Mouse (Mus musculus) stomach, embryonic 15.5 days (tissue): ENCODE measurements around the gene Pkn1. TPM values are rescaled to one million over a fixed set of nuclear protein-coding genes. Genes with fewer than 3 reads are reported as not detected.
A peak's percentile ranks its signal among the peaks of the same experiment; 100 is the strongest.

Source experiments
- ATAC-seq: fragments of 200-750 bp; cut with Nextera tagmentation; 2 replicates; pipeline ENCODE4 v1.8.0; 2017; ENCODE audit warnings: low read depth, moderate number of reproducible peaks, moderate TSS enrichment; ENCODE audit not compliant: insufficient read depth, low FRiP score
- H3K27ac ChIP-seq: fragments of 300-500 bp; sonication (generic); 2 replicates; pipeline ENCODE4 v1.5.1; 2015; ENCODE audit warnings: mild to moderate bottlenecking, inconsistent platforms
- H3K27me3 ChIP-seq: fragments of 300-500 bp; sonication (generic); replicated peaks from 2 replicates; pipeline ENCODE4 v1.6.1; 2015; ENCODE audit warnings: inconsistent platforms
- H3K36me3 ChIP-seq: fragments of 300-500 bp; sonication (generic); 2 replicates; pipeline ENCODE4 v1.6.1; 2015; ENCODE audit warnings: inconsistent platforms
- H3K4me1 ChIP-seq: fragments of 300-500 bp; sonication (generic); 2 replicates; pipeline ENCODE4 v1.6.1; 2015; ENCODE audit warnings: inconsistent platforms
- H3K4me2 ChIP-seq: fragments of 300-500 bp; sonication (generic); 2 replicates; pipeline ENCODE4 v1.6.1; 2015; ENCODE audit warnings: mild to moderate bottlenecking, inconsistent platforms
- H3K4me3 ChIP-seq: fragments of 300-500 bp; sonication (generic); replicated peaks from 2 replicates; pipeline ENCODE4 v1.5.1; 2015; ENCODE audit warnings: inconsistent platforms
- H3K9ac ChIP-seq: fragments of 300-500 bp; sonication (generic); 2 replicates; pipeline ENCODE4 v1.6.1; 2015; ENCODE audit warnings: inconsistent platforms
- H3K9me3 ChIP-seq: fragments of 300-500 bp; sonication (generic); 2 replicates; pipeline ENCODE4 v1.6.1; 2016; ENCODE audit warnings: inconsistent platforms
- WGBS: fragments of 180-500 bp; shearing (Covaris S2); methylation state at CpG from one replicate; pipeline ENCODE4 v1.1.7; 2015; 5-methylcytosine and 5-hydroxymethylcytosine counted together
- polyA plus RNA-seq: library from polyadenylated mRNA; unstranded; fragments of >200 nt; fragmentation: Nextera tagmentation; extraction: Ambion mirVana; gene quantifications from 2 replicates; pipeline ENCODE4 v1.2.1, GENCODE M21; 2015

Pkn1 gene
- polyA plus RNA-seq, 1 experiment from 2014 or later: 29.2 TPM

DNA sequence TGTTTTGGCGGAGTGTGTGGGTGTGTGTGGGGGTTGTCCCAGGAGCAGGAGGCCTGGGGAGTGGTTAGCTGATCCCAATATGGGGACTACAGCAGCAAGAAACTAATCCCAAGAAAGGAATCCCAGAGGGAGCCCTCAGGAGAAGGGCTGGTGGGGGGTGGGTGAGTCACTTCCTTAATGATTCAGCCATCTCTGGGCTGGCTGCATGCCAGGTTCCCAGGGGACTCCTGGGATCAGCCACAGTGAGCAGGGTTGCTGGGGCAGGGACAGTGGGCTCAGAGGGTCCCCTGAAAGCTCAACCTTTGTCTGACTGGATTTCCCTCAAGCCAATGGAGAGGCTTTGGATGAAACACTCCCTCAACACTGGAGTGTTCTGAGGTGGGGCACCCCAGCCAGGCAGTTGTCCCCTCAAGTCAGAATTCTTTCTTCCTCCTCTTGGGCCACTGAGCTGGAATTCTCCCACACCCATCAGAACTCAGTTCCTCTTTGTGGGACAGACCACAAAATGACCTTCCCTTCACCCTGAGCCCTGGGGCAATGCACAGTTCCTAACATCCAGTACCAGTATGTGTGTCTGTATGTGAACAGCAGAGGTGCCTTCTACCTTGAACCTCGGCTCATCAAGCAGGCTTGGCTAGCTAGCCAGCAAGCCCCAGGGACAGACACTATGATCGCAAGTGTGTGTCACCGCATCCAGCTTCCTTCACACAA lies 39.0 kb upstream of the Pkn1 start:
- H3K4me3 ChIP-seq: no peak overlapping the region
- no peaks in the 10 kb centered on the region for H3K27me3 ChIP-seq
- no peak for ATAC-seq
- peaks cover 32% of the 10 kb centered on the region for H3K4me1 ChIP-seq
- H3K4me2 ChIP-seq: peak overlapping the region; percentile 96; the same call in 1 of the 2 replicates
- 52% methylated on average over 4 of the region's 4 CpGs for WGBS
- no peaks in the 10 kb centered on the region for H3K9me3 ChIP-seq
- H3K27ac ChIP-seq: peak overlapping the region; percentile 69
- H3K36me3 ChIP-seq: no peaks in the 10 kb centered on the region
- H3K9ac ChIP-seq: no peak overlapping the region

DNA sequence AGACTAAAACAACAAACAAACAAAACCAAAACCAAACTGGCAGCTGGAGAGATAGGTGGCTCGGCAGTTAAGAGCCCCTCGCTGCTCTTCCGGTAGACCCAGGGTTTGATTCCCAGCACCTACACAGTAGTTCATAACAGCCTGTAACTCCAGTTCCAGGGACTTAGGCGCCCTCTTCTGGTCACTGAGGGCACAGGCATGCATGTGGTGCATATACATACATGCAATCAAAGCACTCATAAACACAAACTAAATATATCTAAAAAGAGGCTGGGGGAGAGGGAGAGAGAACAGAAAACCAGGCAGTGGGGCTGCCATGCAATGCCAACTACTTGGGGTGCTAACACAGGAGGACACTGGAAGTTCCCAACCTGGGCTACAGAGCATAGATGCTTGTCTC lies 38.4 kb upstream of the Pkn1 start:
- H3K4me3 ChIP-seq: no peak overlapping the region
- H3K9me3 ChIP-seq: no peaks in the 10 kb centered on the region
- H3K27ac ChIP-seq: 0 out of 2 replicates have a peak overlapping the region, but pooled peaks have one; percentile 69
- peak overlapping the region; percentile 96; the same call in 1 of the 2 replicates for H3K4me2 ChIP-seq
- no peaks in the 10 kb centered on the region for H3K36me3 ChIP-seq
- no peak for ATAC-seq
- H3K27me3 ChIP-seq: no peaks in the 10 kb centered on the region
- peaks cover 32% of the 10 kb centered on the region for H3K4me1 ChIP-seq
- no peak overlapping the region for H3K9ac ChIP-seq
- WGBS: 87% methylated on average over 4 of the region's 4 CpGs

DNA sequence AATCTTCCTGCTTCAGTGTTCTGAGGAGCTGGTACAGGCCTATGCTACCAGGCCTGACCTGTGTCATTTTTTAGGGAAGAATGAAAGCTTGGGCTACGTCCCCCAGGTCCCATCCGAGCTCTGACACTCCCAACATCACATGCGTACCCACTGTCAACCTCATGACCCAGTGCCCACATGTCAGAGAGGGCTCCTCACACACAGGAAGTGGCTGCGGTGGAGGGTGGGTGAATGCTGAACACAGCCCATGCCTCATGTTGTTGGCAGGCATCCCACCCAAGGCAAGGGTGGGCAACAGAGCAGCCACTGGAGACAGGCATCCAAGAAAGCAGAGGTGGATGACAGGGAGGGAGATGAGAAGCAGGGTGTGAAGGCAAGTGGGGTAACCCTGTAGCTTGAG lies 37.7 kb upstream of the Pkn1 start:
- H3K9ac ChIP-seq: no peak overlapping the region
- no peak overlapping the region for H3K27ac ChIP-seq
- peaks cover 2% of the 10 kb centered on the region; the same call in 1 of the 2 replicates for H3K36me3 ChIP-seq
- no peaks in the 10 kb centered on the region for H3K9me3 ChIP-seq
- no peak overlapping the region for H3K4me2 ChIP-seq
- ATAC-seq: no peak
- 91% methylated on average over 4 of the region's 4 CpGs for WGBS
- no peak overlapping the region for H3K4me3 ChIP-seq
- H3K27me3 ChIP-seq: no peaks in the 10 kb centered on the region
- peaks cover 32% of the 10 kb centered on the region for H3K4me1 ChIP-seq

DNA sequence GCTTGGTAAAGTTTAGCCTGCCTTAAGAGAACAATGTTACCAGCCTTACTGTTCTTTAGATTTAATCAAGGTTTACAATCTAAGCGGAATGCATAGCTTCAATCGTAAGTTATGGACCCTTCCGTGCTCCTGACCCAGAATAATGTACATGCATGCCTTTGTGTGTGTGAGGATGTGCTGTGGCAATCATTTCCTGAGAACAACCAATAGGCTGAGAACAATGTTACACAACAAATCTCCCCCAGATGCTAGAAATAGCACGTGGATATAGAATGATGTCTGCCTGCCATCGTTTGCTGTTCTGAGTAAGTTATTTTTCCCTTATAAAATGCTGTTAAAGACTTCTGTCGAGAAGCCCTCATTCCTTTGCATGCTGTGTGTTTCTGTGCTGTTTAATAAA lies 33.9 kb upstream of the Pkn1 start:
- Histone ChIP-seq H3K4me3 (no peak overlapping the region), H3K4me2 (no peak overlapping the region), H3K27ac (no peak overlapping the region), H3K27me3 (no peaks in the 10 kb centered on the region), H3K4me1 (peaks cover 8% of the 10 kb centered on the region), H3K36me3 (peaks cover 4% of the 10 kb centered on the region; the same call in 1 of the 2 replicates), H3K9ac (no peak overlapping the region), H3K9me3 (no peaks in the 10 kb centered on the region)
- 72% methylated on average over 6 of the region's 6 CpGs for WGBS
- no peak for ATAC-seq

DNA sequence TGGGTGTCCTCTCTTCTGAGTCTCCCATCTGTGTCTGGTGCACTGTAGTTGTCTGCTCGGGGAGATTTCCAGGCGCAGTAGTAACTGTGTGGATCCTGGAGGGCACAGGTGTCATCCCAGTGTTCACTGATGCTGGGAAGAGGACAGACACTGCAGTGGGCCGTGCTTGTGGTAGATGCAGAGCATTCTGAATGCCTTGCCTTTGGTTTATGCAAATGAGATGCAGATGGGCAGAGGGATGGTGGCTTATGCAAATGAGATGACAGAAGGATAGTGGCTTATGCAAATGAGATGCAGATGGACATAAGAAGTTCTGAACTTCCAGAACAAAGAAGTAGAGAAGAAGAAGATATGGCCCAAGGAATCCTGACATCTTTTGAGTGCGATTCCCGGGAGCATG lies 32.9 kb upstream of the Pkn1 start:
- Histone ChIP-seq H3K9ac (no peak overlapping the region), H3K36me3 (peaks cover 4% of the 10 kb centered on the region; the same call in 1 of the 2 replicates), H3K27ac (no peak overlapping the region), H3K9me3 (no peaks in the 10 kb centered on the region), H3K27me3 (no peaks in the 10 kb centered on the region), H3K4me1 (no peaks in the 10 kb centered on the region), H3K4me2 (no peak overlapping the region), H3K4me3 (no peak overlapping the region)
- 72% methylated on average over 5 of the region's 5 CpGs for WGBS
- no peak for ATAC-seq

DNA sequence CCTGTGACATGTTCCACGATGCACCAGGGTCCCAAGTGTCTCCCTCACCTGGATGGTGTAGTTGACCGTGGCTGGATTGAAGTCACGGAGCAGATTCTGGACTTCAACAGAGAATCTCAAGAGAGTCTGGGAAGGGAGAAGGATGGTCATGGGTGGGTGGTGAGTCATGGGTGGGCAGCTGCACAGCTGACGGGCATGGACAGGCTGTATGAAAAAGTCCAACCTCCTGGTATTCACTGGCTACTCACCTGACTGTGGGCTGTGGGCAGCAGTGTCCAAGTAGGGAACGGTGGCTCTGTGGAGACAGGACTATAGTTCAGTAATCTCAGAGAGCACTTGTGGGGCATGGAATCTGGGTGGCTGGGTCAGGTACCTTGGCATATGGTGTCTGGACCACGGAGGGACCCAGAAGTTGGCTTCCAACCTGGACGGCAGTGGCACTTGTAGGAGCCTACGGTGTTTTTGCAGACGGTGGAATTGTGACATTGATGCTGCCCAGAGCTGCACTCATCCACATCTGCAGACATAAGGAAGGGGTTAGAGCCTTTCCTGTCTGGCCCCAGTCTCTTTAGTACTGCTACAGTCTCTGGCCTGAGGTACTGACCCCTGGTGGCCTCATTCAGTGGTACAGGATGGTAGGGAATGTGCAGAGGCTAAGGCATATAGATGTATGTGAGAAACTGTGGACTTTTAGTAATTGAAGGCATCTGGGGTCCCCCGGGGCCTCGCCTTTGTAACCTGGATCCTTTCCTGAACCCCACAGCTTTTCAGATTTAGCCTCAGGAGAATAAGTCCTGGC lies 30.2 kb upstream of the Pkn1 start:
- 74% methylated on average over 11 of the region's 11 CpGs for WGBS
- Histone ChIP-seq H3K36me3 (peaks cover 19% of the 10 kb centered on the region), H3K9ac (no peak overlapping the region), H3K27ac (no peak overlapping the region), H3K9me3 (no peaks in the 10 kb centered on the region), H3K4me1 (no peaks in the 10 kb centered on the region), H3K4me2 (no peak overlapping the region), H3K27me3 (no peaks in the 10 kb centered on the region), H3K4me3 (no peak overlapping the region)
- 0 out of 2 replicates have a peak, but pooled peaks have one; percentile 30 for ATAC-seq

DNA sequence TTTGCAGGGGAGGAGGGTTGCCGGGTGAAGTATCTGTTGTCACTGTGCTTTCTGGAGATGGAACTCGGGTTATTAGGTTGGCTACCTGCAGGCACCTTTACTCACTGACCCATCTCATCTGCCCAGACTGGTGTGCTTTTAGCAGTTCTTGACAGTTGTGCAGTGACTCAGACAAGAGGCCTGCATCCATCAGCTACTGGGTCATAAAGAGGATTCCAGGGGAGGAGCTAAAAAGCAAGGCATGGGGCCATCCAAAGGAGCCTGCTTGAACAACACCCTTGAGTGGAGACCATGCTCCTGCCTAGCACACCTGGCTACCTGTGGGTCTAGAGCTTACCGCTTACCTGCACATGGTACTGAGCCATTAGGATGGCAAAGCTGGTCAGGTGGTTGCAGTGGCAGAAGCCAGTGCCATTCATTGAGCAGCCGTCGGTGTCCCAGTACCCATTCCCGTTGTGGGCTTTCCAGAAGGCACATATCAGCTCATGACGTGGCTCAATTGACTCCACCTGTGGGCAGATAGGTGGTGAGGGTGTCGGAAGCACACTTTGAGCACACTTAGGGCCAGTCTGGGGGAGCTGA lies 26.6 kb upstream of the Pkn1 start:
- no peak overlapping the region for H3K9ac ChIP-seq
- peaks cover 50% of the 10 kb centered on the region for H3K36me3 ChIP-seq
- H3K4me1 ChIP-seq: no peaks in the 10 kb centered on the region
- 93% methylated on average over 8 of the region's 8 CpGs for WGBS
- H3K27ac ChIP-seq: no peak overlapping the region
- H3K27me3 ChIP-seq: no peaks in the 10 kb centered on the region
- no peak overlapping the region for H3K4me3 ChIP-seq
- no peak overlapping the region for H3K4me2 ChIP-seq
- H3K9me3 ChIP-seq: no peaks in the 10 kb centered on the region
- no peak for ATAC-seq

DNA sequence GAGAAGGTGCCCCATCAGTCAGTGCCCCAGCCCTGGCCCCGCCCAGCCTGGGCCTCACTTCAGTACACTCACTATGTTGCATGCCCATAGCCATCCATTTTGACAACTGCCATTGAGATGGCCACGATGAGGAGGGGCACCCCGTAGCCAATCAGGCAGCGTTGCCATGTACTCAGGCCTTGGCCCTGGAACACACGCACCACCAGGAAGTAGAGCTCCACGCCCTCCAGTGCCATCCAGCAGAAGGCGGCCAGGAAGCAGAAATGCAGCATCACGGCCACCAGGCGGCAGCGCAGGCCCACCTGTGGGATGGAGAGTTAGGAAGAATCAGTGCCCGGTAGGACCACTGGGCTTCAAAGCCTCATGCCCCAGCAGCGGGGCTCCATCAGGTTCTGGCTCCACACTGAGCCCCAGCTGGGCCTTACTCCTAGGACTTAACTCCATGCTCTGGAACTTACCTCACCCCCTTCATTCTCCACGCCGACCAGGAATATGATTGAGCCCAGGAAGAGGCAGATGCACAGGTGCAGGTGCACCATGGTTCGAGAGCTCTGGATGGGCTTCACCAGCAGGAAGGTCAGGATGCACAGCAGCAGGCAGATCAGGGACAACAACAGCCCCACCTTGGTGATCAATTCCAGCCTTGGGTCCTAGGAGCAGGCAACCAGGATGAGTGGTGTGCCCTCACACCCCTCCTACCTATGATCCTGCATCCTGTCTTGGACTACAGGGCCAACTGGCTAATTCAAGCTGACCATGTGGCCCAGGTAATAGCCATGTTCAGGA lies 25.9 kb upstream of the Pkn1 start:
- H3K36me3 ChIP-seq: peaks cover 57% of the 10 kb centered on the region
- no peaks in the 10 kb centered on the region for H3K27me3 ChIP-seq
- ATAC-seq: peak; percentile 65; the same call in 1 of the 2 replicates
- no peaks in the 10 kb centered on the region for H3K9me3 ChIP-seq
- H3K9ac ChIP-seq: no peak overlapping the region
- H3K4me2 ChIP-seq: no peak overlapping the region
- no peak overlapping the region for H3K27ac ChIP-seq
- 43% methylated on average over 15 of the region's 15 CpGs for WGBS
- H3K4me3 ChIP-seq: no peak overlapping the region
- no peaks in the 10 kb centered on the region for H3K4me1 ChIP-seq

DNA sequence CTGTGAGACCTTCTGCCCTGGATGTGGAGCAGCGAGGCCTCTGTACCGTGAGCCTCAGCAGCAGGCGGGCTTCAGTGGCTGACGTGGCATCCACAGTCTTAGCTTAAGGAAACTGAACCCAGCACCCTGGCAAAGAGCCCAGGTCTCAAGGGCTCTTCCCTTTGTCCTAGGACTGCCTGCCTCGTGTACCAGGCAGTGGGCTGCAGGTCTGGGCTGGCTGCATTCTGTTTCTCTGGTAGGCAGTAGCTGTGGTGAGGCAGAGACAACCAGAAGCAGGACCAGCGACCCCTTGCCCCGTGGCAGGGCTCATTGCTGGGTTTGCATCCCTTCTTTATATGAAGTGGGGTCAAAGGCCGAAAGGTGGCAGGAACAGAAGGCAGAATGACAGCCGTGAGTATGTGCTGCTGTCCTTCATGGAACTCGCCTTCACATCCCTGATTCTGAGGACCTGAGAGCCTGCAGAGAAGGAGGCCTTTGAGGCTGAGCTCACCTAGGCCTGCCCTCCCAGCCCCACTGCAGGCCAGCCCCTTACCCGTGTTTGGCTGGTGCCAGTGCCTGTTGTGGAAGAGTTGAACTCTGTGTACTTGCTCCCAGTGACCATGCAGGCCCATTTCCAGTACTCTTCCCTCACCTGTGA lies 24.6 kb upstream of the Pkn1 start:
- 83% methylated on average over 11 of the region's 11 CpGs for WGBS
- Histone ChIP-seq H3K27ac (no peak overlapping the region), H3K27me3 (no peaks in the 10 kb centered on the region), H3K36me3 (peaks cover 63% of the 10 kb centered on the region), H3K4me1 (no peaks in the 10 kb centered on the region), H3K9me3 (no peaks in the 10 kb centered on the region), H3K4me2 (no peak overlapping the region), H3K9ac (no peak overlapping the region), H3K4me3 (no peak overlapping the region)
- no peak for ATAC-seq

DNA sequence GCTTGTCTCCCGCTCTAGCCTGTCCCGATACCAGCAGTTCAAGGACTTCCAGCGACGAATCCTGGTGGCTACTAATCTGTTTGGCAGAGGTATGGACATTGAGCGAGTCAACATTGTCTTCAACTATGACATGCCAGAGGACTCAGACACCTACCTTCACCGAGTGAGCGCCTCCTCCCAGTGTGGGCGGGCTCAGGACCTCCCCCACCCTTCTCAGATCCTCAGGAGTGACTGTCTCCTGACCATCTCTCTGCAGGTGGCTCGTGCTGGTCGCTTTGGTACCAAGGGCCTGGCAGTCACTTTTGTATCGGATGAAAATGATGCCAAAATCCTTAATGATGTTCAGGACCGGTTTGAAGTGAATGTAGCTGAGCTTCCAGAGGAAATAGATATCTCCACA lies 23.7 kb upstream of the Pkn1 start:
- 83% methylated on average over 12 of the region's 12 CpGs for WGBS
- Histone ChIP-seq H3K27ac (no peak overlapping the region), H3K4me2 (no peak overlapping the region), H3K4me3 (no peak overlapping the region), H3K36me3 (peaks cover 63% of the 10 kb centered on the region), H3K9ac (no peak overlapping the region), H3K4me1 (no peaks in the 10 kb centered on the region), H3K9me3 (no peaks in the 10 kb centered on the region), H3K27me3 (no peaks in the 10 kb centered on the region)
- no peak for ATAC-seq

DNA sequence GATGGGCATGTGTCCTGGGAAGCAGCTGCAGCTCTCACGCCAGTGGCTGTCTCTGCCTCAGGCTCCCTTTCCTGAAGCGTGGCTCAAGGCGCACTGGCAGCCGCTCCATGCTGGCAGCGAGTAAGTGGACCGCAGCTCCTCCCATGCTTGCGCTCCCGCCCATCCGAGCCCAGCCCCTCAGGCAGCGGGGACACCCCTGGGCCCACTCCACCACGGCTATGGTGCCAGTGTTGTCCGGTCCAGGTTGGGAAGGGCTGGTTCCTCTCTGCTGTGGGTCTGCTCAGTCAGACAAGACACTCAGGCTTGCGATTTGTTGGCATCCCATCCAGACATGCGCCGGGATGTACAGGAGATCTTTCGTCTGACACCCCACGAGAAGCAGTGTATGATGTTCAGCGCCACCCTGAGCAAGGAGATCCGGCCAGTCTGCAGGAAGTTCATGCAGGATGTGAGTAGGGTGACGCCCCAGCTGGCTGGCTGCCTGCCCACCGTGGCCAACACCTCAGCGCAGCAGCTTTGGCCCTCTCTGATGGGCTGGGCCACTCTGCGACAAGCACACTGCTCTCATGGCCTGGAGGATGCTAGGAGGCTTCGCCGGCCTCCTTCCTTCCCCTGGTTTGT lies 22.5 kb upstream of the Pkn1 start:
- no peaks in the 10 kb centered on the region for H3K9me3 ChIP-seq
- no peak for ATAC-seq
- no peak overlapping the region for H3K4me3 ChIP-seq
- peaks cover 5% of the 10 kb centered on the region; the same call in 1 of the 2 replicates for H3K4me1 ChIP-seq
- H3K36me3 ChIP-seq: peaks cover 63% of the 10 kb centered on the region
- no peak overlapping the region for H3K4me2 ChIP-seq
- 84% methylated on average over 25 of the region's 25 CpGs for WGBS
- no peaks in the 10 kb centered on the region for H3K27me3 ChIP-seq
- H3K9ac ChIP-seq: no peak overlapping the region
- H3K27ac ChIP-seq: no peak overlapping the region
